Mouse (Mus musculus) thymus, postnatal 14 days (tissue): ENCODE results near the gene Nr1i3.

Experiments
- DNase-seq: peaks from one replicate; pipeline ENCODE4 v3.0.0; 2021

Gene Nr1i3

GRCm38 (mm10) chr1:171256937-171257548, 43.3 kb downstream of the Nr1i3 start:
- peak; percentile 67 for DNase-seq

GRCm38 (mm10) chr1:171257781-171258180, 44.0 kb downstream of the Nr1i3 start:
- DNase-seq, result no peak

- DNase-seq, result no peak
Observed at GRCm38 (mm10) chr1:171258921-171259320, 45.2 kb downstream of the Nr1i3 start.

GRCm38 (mm10) chr1:171260316-171260715, 46.5 kb downstream of the Nr1i3 start:
- no peak for DNase-seq

GRCm38 (mm10) chr1:171262594-171263130, 48.9 kb downstream of the Nr1i3 start:
- DNase-seq, result no peak

GRCm38 (mm10) chr1:171263185-171263611, 49.4 kb downstream of the Nr1i3 start:
- DNase-seq, result no peak

GRCm38 (mm10) chr1:171263666-171264461, 50.1 kb downstream of the Nr1i3 start:
- DNase-seq, result no peak

- no peak for DNase-seq
Observed at GRCm38 (mm10) chr1:171265971-171266744, 52.4 kb downstream of the Nr1i3 start.

GRCm38 (mm10) chr1:171268341-171268740, 54.6 kb downstream of the Nr1i3 start:
- no peak for DNase-seq

- DNase-seq, result peak; percentile 99
Observed at GRCm38 (mm10) chr1:171269848-171270572, 56.2 kb downstream of the Nr1i3 start, which contains the start of gene B4galt3. Gene B4galt3 (plus strand): TSS chr1:171270328.
